Mouse (Mus musculus) lung, postnatal 0 days (tissue): ENCODE measurements around the gene Dram2.

ENCODE experiments used
- CTCF ChIP-seq: IDR thresholded peaks from 2 replicates; pipeline ENCODE4 v1.5.1; 2016; ENCODE audit warnings: antibody characterized with exemption, mild to moderate bottlenecking
- EP300 ChIP-seq: IDR thresholded peaks from 2 replicates; pipeline ENCODE4 v1.6.1; 2016; ENCODE audit warnings: antibody characterized with exemption, mild to moderate bottlenecking, control low read depth

DNA sequence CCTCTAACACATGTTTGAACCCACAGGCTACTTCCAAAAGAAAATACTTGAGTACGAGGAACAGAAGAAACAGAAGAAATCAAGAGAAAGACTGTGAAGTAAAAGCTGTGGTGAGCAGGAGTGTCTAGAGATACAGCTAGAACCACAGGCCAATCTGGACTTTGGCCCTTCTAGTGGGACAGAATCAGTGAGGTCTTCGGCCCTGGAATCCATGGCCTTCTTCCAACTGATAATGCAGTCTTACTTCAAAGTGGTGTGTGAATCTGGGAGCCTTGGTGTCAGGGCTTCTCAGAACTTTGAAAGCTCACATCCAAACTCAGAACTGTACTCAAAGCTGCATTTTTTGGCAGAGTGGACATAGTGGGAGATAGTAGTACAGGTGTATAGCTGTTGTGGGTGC is 47.1 kb upstream of the Dram2 start:
- no peak for TF ChIP-seq CTCF
- no peak for TF ChIP-seq EP300
